Mouse (Mus musculus): Measurements from ENCODE around the gene Cgref1. TPM values are rescaled to one million over a fixed set of nuclear protein-coding genes. Genes with fewer than 3 reads are reported as not detected.

Cgref1 gene
- total RNA-seq, 2 experiments from 2014 or later, result not detected

- ATAC-seq (ENCODE audit: poor library complexity, severe bottlenecking), result no peak
Observed at GRCm38 (mm10) chr5:30950922-30951321, 5.5 kb upstream of the Cgref1 start.

- no peak for ATAC-seq (ENCODE audit: poor library complexity, severe bottlenecking)
Observed at GRCm38 (mm10) chr5:30950451-30950850, 5.1 kb upstream of the Cgref1 start.

- ATAC-seq (ENCODE audit: poor library complexity, severe bottlenecking), result peak; percentile 92
Observed at GRCm38 (mm10) chr5:30949654-30950326, 4.4 kb upstream of the Cgref1 start.

GRCm38 (mm10) chr5:30948620-30949019 lies 3.2 kb upstream of the Cgref1 start:
- no peak for ATAC-seq (ENCODE audit: poor library complexity, severe bottlenecking)

GRCm38 (mm10) chr5:30944344-30944743 lies 1.0 kb downstream of the Cgref1 start:
- no peak for ATAC-seq (ENCODE audit: poor library complexity, severe bottlenecking)

GRCm38 (mm10) chr5:30943004-30943403 lies 2.4 kb downstream of the Cgref1 start:
- ATAC-seq (ENCODE audit: poor library complexity, severe bottlenecking), result no peak

- ATAC-seq (ENCODE audit: poor library complexity, severe bottlenecking), result no peak
Observed at GRCm38 (mm10) chr5:30934725-30935461, 10.5 kb downstream of the Cgref1 start.

GRCm38 (mm10) chr5:30933705-30934104 lies 11.7 kb downstream of the Cgref1 start:
- ATAC-seq (ENCODE audit: poor library complexity, severe bottlenecking), result no peak

GRCm38 (mm10) chr5:30931378-30931777 lies 14.0 kb downstream of the Cgref1 start:
- ATAC-seq (ENCODE audit: poor library complexity, severe bottlenecking), result no peak

GRCm38 (mm10) chr5:30930846-30931245 lies 14.5 kb downstream of the Cgref1 start:
- ATAC-seq (ENCODE audit: poor library complexity, severe bottlenecking), result no peak

- ATAC-seq (ENCODE audit: poor library complexity, severe bottlenecking), result peak; percentile 80
Observed at GRCm38 (mm10) chr5:30930121-30930520, 15.3 kb downstream of the Cgref1 start.

- no peak for ATAC-seq (ENCODE audit: poor library complexity, severe bottlenecking)
Observed at GRCm38 (mm10) chr5:30927945-30928529, 17.4 kb downstream of the Cgref1 start.

- no peak for ATAC-seq (ENCODE audit: poor library complexity, severe bottlenecking)
Observed at GRCm38 (mm10) chr5:30926073-30926472, 19.3 kb downstream of the Cgref1 start.

- ATAC-seq (ENCODE audit: poor library complexity, severe bottlenecking), result no peak
Observed at GRCm38 (mm10) chr5:30925217-30925616, 20.2 kb downstream of the Cgref1 start.

- no peak for ATAC-seq (ENCODE audit: poor library complexity, severe bottlenecking)
Observed at GRCm38 (mm10) chr5:30924614-30925013, 20.8 kb downstream of the Cgref1 start.

- ATAC-seq (ENCODE audit: poor library complexity, severe bottlenecking), result no peak
Observed at GRCm38 (mm10) chr5:30923119-30923518, 22.3 kb downstream of the Cgref1 start.

- ATAC-seq (ENCODE audit: poor library complexity, severe bottlenecking), result no peak
Observed at GRCm38 (mm10) chr5:30922581-30923041, 22.8 kb downstream of the Cgref1 start.

- ATAC-seq (ENCODE audit: poor library complexity, severe bottlenecking), result peak; percentile 86
Observed at GRCm38 (mm10) chr5:30921256-30922033, 23.9 kb downstream of the Cgref1 start, which contains the start of gene Khk. TSS of gene Khk (plus strand) at chr5:30921431.

- no peak for ATAC-seq (ENCODE audit: poor library complexity, severe bottlenecking)
Observed at GRCm38 (mm10) chr5:30920621-30921020, 24.8 kb downstream of the Cgref1 start.

- no peak for ATAC-seq (ENCODE audit: poor library complexity, severe bottlenecking)
Observed at GRCm38 (mm10) chr5:30919831-30920614, 25.4 kb downstream of the Cgref1 start.

Data from megakaryocyte, adult 5-6 weeks (primary cell).